Mouse (Mus musculus) embryonic facial prominence, embryonic 10.5 days (tissue): ENCODE measurements around the gene Ttll11. TPM values are rescaled to one million over a fixed set of nuclear protein-coding genes. Genes with fewer than 3 reads are reported as not detected.

Experiments used
- DNase-seq: peaks from one replicate; pipeline ENCODE4 v3.0.0-alpha.2; 2017; ENCODE audit warnings: low spot score
- H3K27ac ChIP-seq: fragments of 300-500 bp; sonication (generic); replicated peaks from 2 replicates; pipeline ENCODE4 v1.5.1; 2016; ENCODE audit warnings: mild to moderate bottlenecking
- H3K27me3 ChIP-seq: fragments of 300-500 bp; sonication (generic); replicated peaks from 2 replicates; pipeline ENCODE4 v1.6.1; 2016; ENCODE audit warnings: low read depth, mild to moderate bottlenecking; ENCODE audit not compliant: poor library complexity, severe bottlenecking
- H3K36me3 ChIP-seq: fragments of 300-500 bp; sonication (generic); replicated peaks from 2 replicates; pipeline ENCODE4 v1.6.1; 2016; ENCODE audit warnings: mild to moderate bottlenecking, moderate library complexity
- H3K4me1 ChIP-seq: fragments of 300-500 bp; sonication (generic); 2 replicates; pipeline ENCODE4 v1.6.1; 2016
- H3K4me3 ChIP-seq: fragments of 300-500 bp; sonication (generic); 2 replicates; pipeline ENCODE4 v1.5.1; 2016; ENCODE audit warnings: mild to moderate bottlenecking, moderate library complexity
- H3K9me3 ChIP-seq: fragments of 300-500 bp; sonication (generic); 2 replicates; pipeline ENCODE4 v1.6.1; 2016; ENCODE audit warnings: mild to moderate bottlenecking
- WGBS: fragments of 180-500 bp; shearing (Covaris S2); methylation state at CpG from one replicate; pipeline ENCODE4 v1.1.7; 2016; 5-methylcytosine and 5-hydroxymethylcytosine counted together
- polyA plus RNA-seq: library from polyadenylated mRNA; unstranded; fragments of >200 nt; fragmentation: Nextera tagmentation; extraction: Ambion mirVana; gene quantifications from 2 replicates; pipeline ENCODE4 v1.2.1, GENCODE M21; 2016

The Ttll11 gene
- polyA plus RNA-seq, 1 experiment from 2014 or later, result 0.85 TPM

DNA sequence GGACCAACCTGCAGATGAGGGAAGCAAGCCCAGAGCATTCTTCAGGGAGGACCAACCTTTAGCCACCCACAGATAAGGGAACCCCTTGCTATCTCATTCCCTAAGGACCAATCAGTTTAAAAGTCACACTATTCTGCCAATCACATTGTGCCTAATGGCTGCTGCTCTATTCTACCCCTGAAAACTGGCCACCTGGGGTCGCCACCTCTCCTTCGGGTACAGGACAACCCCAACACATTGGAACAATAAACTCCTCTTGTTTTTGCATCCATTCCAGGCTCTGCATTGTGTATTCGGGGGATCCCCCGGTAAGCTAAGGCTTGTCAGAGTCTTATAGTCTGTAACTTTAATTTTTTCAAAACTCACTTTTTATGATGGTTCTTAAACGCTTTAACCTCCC lies 218.3 kb downstream of the Ttll11 start:
- no peak for DNase-seq

GRCm38 (mm10) chr2:35760867-35761266 lies 218.8 kb downstream of the Ttll11 start:
- H3K36me3 ChIP-seq, result no peaks in the 10 kb centered on the region
- no peak overlapping the region for H3K4me3 ChIP-seq
- no peak for DNase-seq
- no peak overlapping the region for H3K27ac ChIP-seq
- no peaks in the 10 kb centered on the region for H3K27me3 ChIP-seq
- no peaks in the 10 kb centered on the region for H3K9me3 ChIP-seq
- peaks cover 12% of the 10 kb centered on the region for H3K4me1 ChIP-seq

More for the DNA sequence above, 218.3 kb downstream of the Ttll11 start:
- H3K36me3 ChIP-seq, result no peaks in the 10 kb centered on the region
- H3K27me3 ChIP-seq, result no peaks in the 10 kb centered on the region
- WGBS, result 86% methylated on average over 5 of the region's 5 CpGs
- no peak overlapping the region for H3K4me3 ChIP-seq
- no peak overlapping the region for H3K27ac ChIP-seq
- H3K9me3 ChIP-seq, result no peaks in the 10 kb centered on the region
- H3K4me1 ChIP-seq, result peaks cover 12% of the 10 kb centered on the region

DNA sequence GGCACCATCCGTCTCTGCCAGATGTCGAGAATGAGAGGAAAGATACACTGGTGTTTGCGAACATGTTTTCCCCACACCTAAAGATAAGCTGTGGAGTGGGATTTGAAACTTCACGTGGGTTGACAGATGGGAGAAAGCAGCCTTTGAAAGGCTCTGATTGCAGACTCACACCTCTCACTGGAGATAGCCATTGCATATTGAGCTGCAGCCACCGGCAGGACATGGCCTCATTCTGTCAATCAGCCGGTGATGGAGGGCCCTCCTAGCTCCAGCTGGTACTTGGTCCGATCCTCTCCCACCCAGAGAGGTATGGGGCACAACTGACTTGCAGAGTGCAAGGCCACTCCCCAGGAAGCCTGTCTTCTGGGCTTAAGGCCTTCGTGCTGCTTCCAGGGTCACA lies 219.4 kb downstream of the Ttll11 start:
- H3K4me1 ChIP-seq, result peaks cover 12% of the 10 kb centered on the region
- no peak for DNase-seq
- no peaks in the 10 kb centered on the region for H3K9me3 ChIP-seq
- no peak overlapping the region for H3K27ac ChIP-seq
- 79% methylated on average over 8 of the region's 8 CpGs for WGBS
- H3K27me3 ChIP-seq, result no peaks in the 10 kb centered on the region
- no peak overlapping the region for H3K4me3 ChIP-seq
- H3K36me3 ChIP-seq, result no peaks in the 10 kb centered on the region

DNA sequence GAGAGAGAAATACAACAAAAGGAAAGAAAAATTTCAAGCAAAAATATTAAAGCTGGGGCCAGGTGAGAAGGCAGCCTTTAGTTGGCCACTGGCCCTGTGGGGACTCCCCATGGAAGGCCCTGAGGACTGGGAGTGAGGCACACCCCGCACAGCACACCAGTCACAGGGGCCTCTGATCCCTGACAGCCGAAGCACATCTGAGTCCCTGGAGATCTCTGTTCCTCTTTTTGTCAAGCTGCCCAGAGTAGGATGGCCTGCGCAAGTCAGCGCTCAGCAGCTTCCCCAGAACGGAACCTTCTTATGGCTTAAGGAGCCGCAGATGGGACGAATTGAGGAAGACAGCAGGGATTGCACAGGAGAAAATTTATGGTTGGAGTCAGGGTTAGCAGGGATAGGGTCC lies 223.2 kb downstream of the Ttll11 start:
- H3K27me3 ChIP-seq, result no peaks in the 10 kb centered on the region
- no peak overlapping the region for H3K27ac ChIP-seq
- no peaks in the 10 kb centered on the region for H3K9me3 ChIP-seq
- 89% methylated on average over 7 of the region's 7 CpGs for WGBS
- no peak for DNase-seq
- H3K36me3 ChIP-seq, result no peaks in the 10 kb centered on the region
- H3K4me1 ChIP-seq, result peaks cover 9% of the 10 kb centered on the region
- H3K4me3 ChIP-seq, result no peak overlapping the region

- Histone ChIP-seq H3K36me3 (no peaks in the 10 kb centered on the region), H3K27me3 (no peaks in the 10 kb centered on the region), H3K27ac (no peak overlapping the region; the same call in 1 of the 2 replicates), H3K9me3 (no peaks in the 10 kb centered on the region), H3K4me3 (no peak overlapping the region), H3K4me1 (peaks cover 7% of the 10 kb centered on the region)
- no peak for DNase-seq
- WGBS, result 81% methylated on average over 18 of the region's 18 CpGs
Measured at GRCm38 (mm10) chr2:35751781-35752505, 227.8 kb downstream of the Ttll11 start.

GRCm38 (mm10) chr2:35750533-35751141 lies 229.1 kb downstream of the Ttll11 start:
- Histone ChIP-seq H3K9me3 (no peaks in the 10 kb centered on the region), H3K27ac (no peak overlapping the region)
- no peak for DNase-seq

GRCm38 (mm10) chr2:35747371-35748035 lies 232.2 kb downstream of the Ttll11 start:
- no peak overlapping the region for H3K27ac ChIP-seq
- no peak overlapping the region for H3K4me3 ChIP-seq
- WGBS, result 82% methylated on average over 12 of the region's 12 CpGs
- no peak for DNase-seq
- peaks cover 14% of the 10 kb centered on the region for H3K4me1 ChIP-seq
- no peaks in the 10 kb centered on the region for H3K9me3 ChIP-seq
- H3K27me3 ChIP-seq, result no peaks in the 10 kb centered on the region
- H3K36me3 ChIP-seq, result no peaks in the 10 kb centered on the region

More at GRCm38 (mm10) chr2:35750533-35751141, 229.1 kb downstream of the Ttll11 start:
- no peaks in the 10 kb centered on the region for H3K27me3 ChIP-seq
- WGBS, result 76% methylated on average over 7 of the region's 7 CpGs
- H3K4me1 ChIP-seq, result peaks cover 14% of the 10 kb centered on the region
- no peaks in the 10 kb centered on the region for H3K36me3 ChIP-seq
- no peak overlapping the region for H3K4me3 ChIP-seq

DNA sequence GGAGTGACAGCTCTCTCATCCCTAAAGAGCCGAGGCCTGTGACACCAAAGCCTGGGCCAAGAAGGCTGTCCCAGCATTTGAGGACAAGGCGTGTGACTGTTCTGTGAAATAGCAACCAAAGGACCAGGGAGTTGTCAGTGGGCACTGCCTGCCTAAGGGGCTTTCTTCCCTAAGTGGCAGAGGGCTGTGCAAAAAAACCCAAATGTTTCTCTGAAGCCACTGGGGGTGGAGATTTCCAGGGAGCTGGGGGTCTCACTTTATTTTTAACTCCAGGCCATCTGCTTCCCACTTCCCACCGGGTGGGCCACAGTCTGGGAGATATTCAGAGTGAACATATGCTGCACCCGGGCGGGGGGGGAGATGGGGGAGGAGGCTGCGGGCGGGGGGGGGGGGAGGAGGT lies 233.1 kb downstream of the Ttll11 start:
- Histone ChIP-seq H3K4me3 (no peak overlapping the region), H3K9me3 (no peaks in the 10 kb centered on the region), H3K4me1 (peaks cover 15% of the 10 kb centered on the region), H3K27me3 (no peaks in the 10 kb centered on the region), H3K27ac (0 out of 2 replicates have a peak overlapping the region, but pooled peaks have one; percentile 14), H3K36me3 (no peaks in the 10 kb centered on the region)
- DNase-seq, result no peak
- 53% methylated on average over 7 of the region's 7 CpGs for WGBS

GRCm38 (mm10) chr2:35745876-35746275 lies 233.8 kb downstream of the Ttll11 start:
- no peak overlapping the region for H3K27ac ChIP-seq
- 85% methylated on average over 10 of the region's 10 CpGs for WGBS
- no peak for DNase-seq
- H3K9me3 ChIP-seq, result no peaks in the 10 kb centered on the region
- H3K4me1 ChIP-seq, result peaks cover 23% of the 10 kb centered on the region
- H3K27me3 ChIP-seq, result no peaks in the 10 kb centered on the region
- no peaks in the 10 kb centered on the region for H3K36me3 ChIP-seq
- no peak overlapping the region for H3K4me3 ChIP-seq

DNA sequence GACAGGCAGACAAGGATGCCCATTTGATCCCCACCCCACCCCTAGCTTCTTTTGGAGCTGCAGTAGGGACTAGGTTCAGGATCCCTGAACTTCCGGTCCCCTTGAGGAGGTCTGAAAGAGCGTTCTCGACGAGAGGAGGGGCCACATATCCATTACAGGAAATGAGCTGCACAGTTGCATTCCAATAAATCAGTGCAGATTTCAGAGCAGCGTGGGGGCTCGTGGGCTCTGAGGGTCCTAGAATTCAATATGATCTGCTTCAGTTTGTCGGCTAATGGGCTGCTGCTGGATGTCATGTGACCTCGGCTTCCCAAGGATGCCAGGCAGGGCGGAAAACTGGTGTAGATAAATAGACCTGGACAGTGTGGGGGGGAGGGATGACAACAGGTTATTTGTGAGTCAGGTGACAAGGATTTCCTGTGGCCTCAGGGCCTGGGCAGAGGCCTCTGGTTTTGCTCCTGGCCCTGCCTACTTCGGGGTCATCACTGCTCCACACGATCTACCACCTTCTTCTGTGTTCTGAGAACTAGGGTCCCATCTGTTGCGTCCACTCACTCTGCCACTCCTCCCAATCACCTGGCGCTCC lies 240.0 kb downstream of the Ttll11 start:
- DNase-seq, result peak; percentile 49
- H3K27ac ChIP-seq, result peak overlapping the region; percentile 72
- WGBS, result 53% methylated on average over 13 of the region's 13 CpGs

GRCm38 (mm10) chr2:35737467-35738027 lies 242.2 kb downstream of the Ttll11 start:
- Histone ChIP-seq H3K27me3 (no peaks in the 10 kb centered on the region), H3K36me3 (peaks cover 2% of the 10 kb centered on the region; the same call in 1 of the 2 replicates), H3K4me3 (no peak overlapping the region), H3K4me1 (peaks cover 42% of the 10 kb centered on the region), H3K9me3 (no peaks in the 10 kb centered on the region), H3K27ac (0 out of 2 replicates have a peak overlapping the region, but pooled peaks have one; percentile 14)
- 82% methylated on average over 7 of the region's 7 CpGs for WGBS
- DNase-seq, result no peak

More for the DNA sequence above, 240.0 kb downstream of the Ttll11 start:
- peaks cover 42% of the 10 kb centered on the region for H3K4me1 ChIP-seq
- H3K27me3 ChIP-seq, result no peaks in the 10 kb centered on the region
- no peak overlapping the region for H3K4me3 ChIP-seq
- no peaks in the 10 kb centered on the region for H3K9me3 ChIP-seq
- H3K36me3 ChIP-seq, result no peaks in the 10 kb centered on the region

- DNase-seq, result no peak
- no peaks in the 10 kb centered on the region for H3K9me3 ChIP-seq
- peaks cover 42% of the 10 kb centered on the region for H3K4me1 ChIP-seq
- WGBS, result 74% methylated on average over 2 of the region's 2 CpGs
- no peak overlapping the region for H3K27ac ChIP-seq
- H3K4me3 ChIP-seq, result no peak overlapping the region
- H3K36me3 ChIP-seq, result peaks cover 15% of the 10 kb centered on the region
- H3K27me3 ChIP-seq, result no peaks in the 10 kb centered on the region
Measured at GRCm38 (mm10) chr2:35736061-35736460, 243.7 kb downstream of the Ttll11 start.
